Mouse (Mus musculus) gastrocnemius, adult 8-10 months (tissue): ENCODE data around the gene Map2k2. TPM values are rescaled to one million over a fixed set of nuclear protein-coding genes. Genes with fewer than 3 reads are reported as not detected.
"Not testable (repeated sequence)": the region's sequence is repeated elsewhere in the genome, so short reads cannot be mapped to it uniquely, and the experiment has no call there.

ENCODE experiments used
- DNase-seq, 2 experiments: peaks; one replicate each; pipeline ENCODE4 v3.0.0; 2022; ENCODE audit warnings: low spot score in 2 of 2
- microRNA-seq: library from miRNA; unstranded; fragments of <30 nt; microRNA quantifications from one replicate; pipeline ENCODE4 v1.2.0, GENCODE M21; 2022
- total RNA-seq, 4 experiments: library from RNA; stranded (reverse); gene quantifications; 2 replicates each; pipeline ENCODE4 v1.2.4; 2022

The Map2k2 gene
- total RNA-seq, 4 experiments from 2014 or later = 197 to 233 (median 208) TPM

DNA sequence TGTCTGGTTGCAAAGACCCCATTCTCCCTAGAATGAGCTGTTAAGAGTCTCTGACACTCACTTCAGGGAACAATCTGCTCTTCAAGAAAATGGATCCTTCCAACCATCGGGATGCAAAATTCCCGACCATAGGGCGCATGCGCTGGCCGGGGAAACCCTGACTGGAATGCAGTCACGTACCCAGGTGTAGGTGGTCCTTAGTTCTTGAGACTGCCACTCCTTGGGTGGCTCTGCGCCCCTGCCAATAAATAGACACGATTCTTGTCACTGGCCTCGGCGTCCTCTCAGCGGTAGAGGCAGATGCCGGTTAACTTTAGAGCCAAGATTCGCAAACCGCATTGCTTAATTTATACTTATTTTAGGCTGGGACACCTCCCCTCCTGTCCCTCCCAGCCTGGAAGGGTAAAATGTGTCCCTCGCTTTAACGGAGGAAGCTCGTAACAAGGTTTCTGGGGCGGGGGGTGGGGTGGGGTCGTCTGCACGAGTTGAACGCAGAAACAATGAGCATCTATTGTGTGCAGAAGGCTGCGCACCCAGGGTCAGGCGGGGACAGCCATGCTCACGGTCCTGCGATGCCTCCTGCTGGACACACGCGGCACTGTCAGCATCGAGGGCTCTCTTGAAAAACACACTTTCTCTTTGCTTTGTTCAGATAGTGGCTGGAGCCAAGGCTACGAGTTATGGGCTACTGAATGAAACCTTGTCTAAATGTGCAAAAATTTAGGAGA is 69.1 kb downstream of the Map2k2 start:
- DNase-seq = peak in 1 of 2 experiments; percentile 79

DNA sequence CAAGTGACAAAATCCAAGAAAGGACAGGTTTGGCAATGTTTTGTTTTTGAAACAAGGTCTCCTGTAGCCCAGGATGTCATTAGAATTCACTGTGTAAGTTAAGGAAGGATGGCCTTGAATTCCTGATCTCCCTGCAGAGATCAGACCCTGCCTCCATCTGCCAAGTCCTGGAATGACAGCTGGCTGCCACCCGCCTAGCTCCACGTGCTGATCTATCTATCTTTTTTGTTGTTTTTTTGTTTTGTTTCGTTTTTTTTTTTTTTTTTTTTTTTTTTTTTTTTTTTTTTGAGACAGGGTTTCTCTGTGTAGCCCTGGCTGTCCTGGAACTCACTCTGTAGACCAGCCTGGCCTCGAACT is 69.6 kb downstream of the Map2k2 start:
- not testable (repeated sequence) for DNase-seq

DNA sequence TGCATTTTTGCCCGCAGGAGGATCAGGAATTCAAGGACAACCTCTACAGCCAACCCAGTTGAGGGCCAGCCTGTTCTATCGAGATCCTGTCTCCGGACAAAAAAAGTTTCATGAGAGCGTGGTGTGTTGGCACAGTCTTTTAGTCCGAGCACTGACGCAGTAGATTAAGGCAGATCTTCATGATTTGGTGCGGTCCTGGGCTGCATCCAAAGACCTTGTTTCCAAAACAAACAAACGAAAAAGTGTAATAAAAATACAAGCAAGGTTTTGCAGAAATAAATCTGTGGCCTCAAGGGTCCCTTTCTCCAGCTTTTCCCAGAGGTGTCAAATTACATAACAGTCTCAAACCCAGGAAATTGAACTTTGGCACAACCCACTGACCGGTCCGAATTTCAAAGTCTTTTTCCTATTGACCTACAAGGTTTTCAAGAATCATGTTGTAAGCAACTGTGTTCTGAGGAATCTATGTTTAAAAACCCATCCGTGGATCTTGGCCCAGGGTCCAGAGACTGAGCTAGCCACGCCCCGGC is 70.3 kb downstream of the Map2k2 start:
- DNase-seq = no peak

DNA sequence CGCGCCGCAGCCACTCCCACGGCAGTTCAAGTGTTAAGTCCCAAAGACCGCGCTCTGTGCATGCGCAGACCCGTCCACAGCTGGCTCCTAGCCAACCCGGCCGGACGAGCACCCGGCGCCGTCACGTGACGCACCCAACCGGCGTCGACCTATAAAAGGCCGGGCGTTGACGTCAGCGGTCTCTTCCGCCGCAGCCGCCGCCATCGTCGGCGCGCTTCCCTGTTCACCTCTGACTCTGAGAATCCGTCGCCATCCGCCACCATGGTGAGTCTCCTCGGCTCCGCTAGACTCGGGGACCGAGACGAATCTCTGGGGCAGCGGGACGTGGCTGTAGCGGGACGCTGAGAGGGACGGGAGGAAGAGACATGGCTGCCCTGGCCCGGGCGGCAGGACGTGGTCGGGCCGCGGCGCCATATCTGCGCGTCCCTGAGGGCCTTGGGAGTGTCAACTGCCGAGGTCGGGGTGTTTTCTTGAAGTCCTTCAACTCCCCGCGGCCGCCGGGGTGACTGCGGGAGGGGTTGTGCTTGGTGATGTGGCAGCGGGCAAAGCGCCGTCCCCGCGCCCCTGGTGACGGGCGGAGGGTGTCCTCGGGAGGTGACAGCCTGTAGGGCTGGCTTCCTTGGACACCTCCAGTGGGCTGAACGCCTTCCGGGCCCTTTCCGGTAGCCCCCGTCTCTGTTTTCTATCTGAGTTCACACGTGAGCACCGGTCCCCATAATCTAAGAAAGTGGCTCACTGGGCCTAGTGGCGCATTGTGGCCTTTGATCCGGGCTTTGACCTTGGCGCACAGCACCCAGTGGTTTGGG is 71.0 kb downstream of the Map2k2 start, which contains the start of gene Eef2:
Gene Eef2 (plus strand): TSS at position 166 of the 806 bp plus-strand sequence.
- peak; percentile 99 for DNase-seq

- no peak for DNase-seq
Observed at GRCm38 (mm10) chr10:81177491-81177925, 71.8 kb downstream of the Map2k2 start.

GRCm38 (mm10) chr10:81177958-81178712 is 72.4 kb downstream of the Map2k2 start:
- DNase-seq = no peak

- no peak for DNase-seq
Observed at GRCm38 (mm10) chr10:81178927-81179326, 73.2 kb downstream of the Map2k2 start.

DNA sequence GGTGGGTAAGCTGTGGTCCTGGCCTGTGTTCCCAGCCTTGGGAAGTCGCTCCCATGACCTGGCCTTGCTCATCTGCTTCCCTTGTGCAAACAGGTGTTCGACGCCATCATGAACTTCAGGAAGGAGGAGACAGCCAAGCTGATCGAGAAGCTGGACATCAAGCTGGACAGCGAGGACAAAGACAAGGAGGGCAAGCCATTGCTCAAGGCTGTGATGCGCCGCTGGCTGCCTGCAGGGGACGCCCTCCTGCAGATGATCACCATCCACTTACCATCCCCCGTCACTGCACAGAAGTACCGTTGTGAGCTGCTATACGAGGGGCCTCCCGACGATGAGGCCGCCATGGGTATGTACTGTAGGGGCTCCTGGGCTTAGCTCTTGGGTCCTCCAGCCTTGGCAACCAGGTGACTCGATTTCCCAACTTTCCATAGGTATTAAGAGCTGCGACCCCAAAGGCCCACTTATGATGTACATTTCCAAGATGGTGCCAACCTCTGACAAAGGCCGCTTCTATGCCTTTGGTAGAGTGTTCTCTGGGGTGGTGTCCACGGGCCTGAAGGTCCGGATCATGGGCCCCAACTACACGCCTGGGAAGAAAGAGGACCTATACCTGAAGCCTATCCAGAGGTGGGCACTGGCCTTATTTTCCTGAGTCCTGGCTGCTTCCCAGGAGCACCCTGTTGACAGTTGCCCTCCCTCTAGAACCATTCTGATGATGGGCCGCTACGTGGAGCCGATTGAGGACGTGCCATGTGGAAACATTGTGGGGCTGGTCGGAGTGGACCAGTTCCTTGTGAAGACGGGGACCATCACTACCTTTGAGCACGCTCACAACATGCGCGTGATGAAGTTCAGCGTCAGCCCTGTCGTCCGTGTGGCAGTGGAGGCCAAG is 74.0 kb downstream of the Map2k2 start:
- DNase-seq = no peak

- no peak for DNase-seq
Observed at GRCm38 (mm10) chr10:81180946-81181345, 75.2 kb downstream of the Map2k2 start.

DNA sequence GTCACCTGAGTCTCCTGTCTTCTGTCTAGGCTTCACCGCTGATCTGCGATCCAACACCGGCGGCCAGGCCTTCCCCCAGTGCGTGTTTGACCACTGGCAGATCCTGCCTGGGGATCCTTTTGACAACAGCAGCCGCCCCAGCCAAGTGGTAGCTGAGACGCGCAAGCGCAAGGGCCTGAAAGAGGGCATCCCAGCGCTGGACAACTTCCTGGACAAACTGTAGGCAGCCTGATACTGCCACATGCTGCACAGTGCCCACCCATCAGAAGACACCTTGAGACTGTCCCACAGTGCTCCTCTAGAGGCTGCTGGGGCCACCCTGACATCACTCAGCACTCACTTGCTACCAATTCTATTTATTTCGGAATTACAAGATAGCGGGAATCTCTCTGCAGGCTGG is 76.1 kb downstream of the Map2k2 start:
- DNase-seq = not testable (repeated sequence)

DNA sequence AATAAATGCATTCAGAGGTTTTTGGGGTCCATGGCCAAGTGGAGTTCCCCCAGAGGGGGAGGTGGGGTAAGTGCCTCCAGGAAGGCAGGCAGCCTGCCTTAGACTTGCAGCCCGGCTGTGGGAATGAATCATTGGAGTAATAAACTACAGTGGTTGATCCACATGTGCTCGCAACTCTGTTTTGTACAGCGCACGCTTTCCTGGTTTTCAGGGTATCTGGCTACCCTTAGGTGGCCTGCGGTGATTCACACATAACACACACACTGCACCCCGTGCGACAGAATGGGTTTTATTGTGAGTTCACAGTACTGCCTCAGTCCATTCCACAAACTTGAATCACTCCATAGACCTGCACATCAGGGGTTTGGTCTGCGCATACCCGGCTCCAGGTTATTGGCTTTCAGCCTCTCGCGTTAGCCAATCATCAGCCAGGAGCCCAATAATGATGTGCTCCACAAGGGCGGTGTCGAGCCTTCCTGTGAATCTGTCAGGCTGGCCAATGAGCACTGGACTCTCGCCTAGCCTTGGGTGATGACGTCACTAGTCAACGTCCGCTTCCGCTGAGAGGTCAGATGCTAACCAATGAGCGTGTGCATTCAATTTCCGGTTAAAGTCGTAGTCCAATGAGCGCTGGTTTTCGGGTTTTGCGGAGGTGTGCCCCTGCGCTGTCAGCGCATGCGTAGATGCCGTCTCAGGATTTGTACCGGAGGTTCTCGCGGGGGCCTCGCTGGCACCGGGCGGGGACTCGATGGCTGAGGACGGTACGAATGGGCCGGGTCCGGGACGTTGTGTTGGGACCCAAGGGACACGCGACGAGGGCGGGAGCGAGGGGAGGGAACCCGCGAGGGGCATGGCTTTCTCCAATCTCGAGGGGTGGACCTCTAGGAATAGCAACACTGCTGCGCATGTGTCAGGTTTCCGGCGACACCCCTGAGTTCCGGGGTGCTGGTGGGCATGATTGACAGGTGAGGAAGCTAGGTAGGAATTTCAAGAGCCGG is 76.9 kb downstream of the Map2k2 start, which contains the start of gene Dapk3:
Gene Dapk3 (plus strand): TSS at position 670 of the 998 bp plus-strand sequence.
- DNase-seq = peak; percentile 94 to 96

Small RNA genes lying within 50 kb of the gene (microRNA-seq; reads per million reads assigned to microRNA genes)
- gene Mir5615-1 = not detected
- gene Mir5615-2 = not detected

Other genes starting within 250 kb of the Map2k2 start
- under 1 TPM in 1 of 4 experiments, not detected in 3; 0.13 TPM for gene Tmprss9, start 234.1 kb upstream of the Map2k2 start, total RNA-seq
- gene Timm13, start 204.9 kb upstream of the Map2k2 start, total RNA-seq = 100 to 1,000 TPM; 119 to 143 (median 123) TPM
- gene Lmnb2, start 187.7 kb upstream of the Map2k2 start, total RNA-seq = 1 to 10 TPM; 2.1 to 4.0 (median 2.3) TPM
- gene Gadd45b, start 175.8 kb upstream of the Map2k2 start, total RNA-seq = 10 to 100 TPM in 3 of 4 experiments, 1 to 10 TPM in 1; 6.8 to 31.8 (median 26.9) TPM
- 1 to 10 TPM; 1.1 to 2.7 (median 1.7) TPM for gene Gng7, start 91.0 kb upstream of the Map2k2 start, total RNA-seq
- gene Diras1, start 80.3 kb upstream of the Map2k2 start, total RNA-seq = under 1 TPM in 1 of 4 experiments, not detected in 3; 0.24 TPM
- gene Slc39a3, start 68.5 kb upstream of the Map2k2 start, total RNA-seq = 10 to 100 TPM; 12.9 to 15.3 (median 13.9) TPM
- gene Sgta, start 45.7 kb upstream of the Map2k2 start, total RNA-seq = 100 to 1,000 TPM in 3 of 4 experiments, 10 to 100 TPM in 1; 99.1 to 108 (median 105) TPM
- 10 to 100 TPM; 21.7 to 24.1 (median 22.9) TPM for gene Thop1, start 35.9 kb upstream of the Map2k2 start, total RNA-seq
- gene Creb3l3, start 7.0 kb upstream of the Map2k2 start, total RNA-seq = under 1 TPM in 1 of 4 experiments, not detected in 3; 0.44 TPM
- 10 to 100 TPM; 24.8 to 28.9 (median 25.5) TPM for gene Zbtb7a, start 29.3 kb downstream of the Map2k2 start, total RNA-seq
- gene Pias4, start 62.0 kb downstream of the Map2k2 start, total RNA-seq = 10 to 100 TPM; 14.0 to 19.0 (median 16.2) TPM
- gene Eef2, start 70.7 kb downstream of the Map2k2 start, total RNA-seq = 1,000 to 10,000 TPM; 1,293 to 1,550 (median 1,345) TPM
- gene Dapk3, start 77.1 kb downstream of the Map2k2 start, total RNA-seq = 10 to 100 TPM; 25.2 to 31.5 (median 27.3) TPM
- gene 4930442H23Rik, start 77.9 kb downstream of the Map2k2 start, total RNA-seq = not detected
- gene Nmrk2, start 96.1 kb downstream of the Map2k2 start, total RNA-seq = 100 to 1,000 TPM in 1 of 4 experiments, 10 to 100 TPM in 3; 15.3 to 106 (median 44.7) TPM
- gene Atcay, start 124.9 kb downstream of the Map2k2 start, total RNA-seq = not detected
- 1 to 10 TPM; 1.8 to 2.7 (median 2.1) TPM for gene Zfr2, start 127.2 kb downstream of the Map2k2 start, total RNA-seq
- gene Matk, start 147.0 kb downstream of the Map2k2 start, total RNA-seq = under 1 TPM in 2 of 4 experiments, not detected in 2; 0.31 TPM
- 100 to 1,000 TPM in 3 of 4 experiments, 10 to 100 TPM in 1; 96.1 to 111 (median 102) TPM for gene Mrpl54, start 161.0 kb downstream of the Map2k2 start, total RNA-seq
- 100 to 1,000 TPM in 2 of 4 experiments, 10 to 100 TPM in 2; 94.6 to 106 (median 98.8) TPM for gene Apba3, start 161.0 kb downstream of the Map2k2 start, total RNA-seq
- gene Tjp3, start 185.7 kb downstream of the Map2k2 start, total RNA-seq = not detected
- gene Pip5k1c, start 187.0 kb downstream of the Map2k2 start, total RNA-seq = 10 to 100 TPM; 18.5 to 22.8 (median 21.9) TPM
- 10 to 100 TPM in 1 of 4 experiments, 1 to 10 TPM in 3; 9.4 to 11.3 (median 9.8) TPM for gene Cactin, start 215.2 kb downstream of the Map2k2 start, total RNA-seq
- gene Tbxa2r, start 222.8 kb downstream of the Map2k2 start, total RNA-seq = under 1 TPM; 0.12 to 0.36 (median 0.19) TPM
- gene Gipc3, start 237.4 kb downstream of the Map2k2 start, total RNA-seq = 1 to 10 TPM in 1 of 4 experiments, under 1 TPM in 3; 0.46 to 1.2 (median 0.73) TPM
- gene Hmg20b, start 244.6 kb downstream of the Map2k2 start, total RNA-seq = 10 to 100 TPM; 16.9 to 22.8 (median 21.1) TPM